Mouse (Mus musculus) adipocyte (in vitro differentiated cells): ENCODE results near the gene Rnpc3.

Experiments
- DNase-seq: peaks from one replicate; pipeline ENCODE4 v3.0.0-alpha.2; 2016; ENCODE audit warnings: low spot score

Gene Rnpc3

GRCm38 (mm10) chr3:113629606-113630359 is at the start of gene Rnpc3:
Gene Rnpc3, minus strand, starts transcription at chr3:113630149.
- DNase-seq, result peak; percentile 99

- DNase-seq, result peak; percentile 47
These were observed 27.0 kb upstream of the Rnpc3 start for GRCm38 (mm10) chr3:113656940-113657339.

GRCm38 (mm10) chr3:113654335-113654734 is 24.4 kb upstream of the Rnpc3 start:
- DNase-seq, result no peak

- peak; percentile 67 for DNase-seq
These were observed 21.4 kb upstream of the Rnpc3 start for GRCm38 (mm10) chr3:113651386-113651785.

- DNase-seq, result no peak
These were observed 9.6 kb upstream of the Rnpc3 start for GRCm38 (mm10) chr3:113639545-113639944.

GRCm38 (mm10) chr3:113634220-113634619 is 4.3 kb upstream of the Rnpc3 start:
- DNase-seq, result no peak

- no peak for DNase-seq
These were observed 1.7 kb upstream of the Rnpc3 start for GRCm38 (mm10) chr3:113631611-113632010.

- peak; percentile 47 for DNase-seq
These were observed 615 bp upstream of the Rnpc3 start for GRCm38 (mm10) chr3:113630564-113630963.

- DNase-seq, result no peak
These were observed 23.4 kb downstream of the Rnpc3 start, which contains the start of gene Amy1 for GRCm38 (mm10) chr3:113606599-113606998. Gene Amy1, minus strand, starts transcription at chr3:113606699.

GRCm38 (mm10) chr3:113590844-113591243 is 39.1 kb downstream of the Rnpc3 start:
- no peak for DNase-seq

GRCm38 (mm10) chr3:113574578-113574977 is 55.4 kb downstream of the Rnpc3 start:
- DNase-seq, result peak; percentile 81

- DNase-seq, result peak; percentile 70
These were observed 55.8 kb downstream of the Rnpc3 start for GRCm38 (mm10) chr3:113574138-113574537.

GRCm38 (mm10) chr3:113572158-113572557 is 57.8 kb downstream of the Rnpc3 start:
- DNase-seq, result no peak
